Mouse (Mus musculus) neural tube, embryonic 15.5 days (tissue): Measurements from ENCODE around the gene Ldlrap1. TPM values are rescaled to one million over a fixed set of nuclear protein-coding genes. Genes with fewer than 3 reads are reported as not detected.

Source experiments
- ATAC-seq: fragments of 200-750 bp; cut with Nextera tagmentation; 2 replicates; pipeline ENCODE4 v1.8.0; 2017; ENCODE audit warnings: mild to moderate bottlenecking, moderate TSS enrichment, moderate library complexity; ENCODE audit not compliant: low FRiP score
- H3K27ac ChIP-seq: fragments of 300-500 bp; sonication (generic); replicated peaks from 2 replicates; pipeline ENCODE4 v1.5.1; 2015; ENCODE audit warnings: mild to moderate bottlenecking, inconsistent platforms
- H3K27me3 ChIP-seq: fragments of 300-500 bp; sonication (generic); replicated peaks from 2 replicates; pipeline ENCODE4 v1.6.1; 2015; ENCODE audit warnings: inconsistent platforms
- H3K36me3 ChIP-seq: fragments of 300-500 bp; sonication (generic); 2 replicates; pipeline ENCODE4 v1.6.1; 2015; ENCODE audit warnings: inconsistent platforms
- H3K4me1 ChIP-seq: fragments of 300-500 bp; sonication (generic); 2 replicates; pipeline ENCODE4 v1.6.1; 2015; ENCODE audit warnings: inconsistent platforms
- H3K4me2 ChIP-seq: fragments of 300-500 bp; sonication (generic); 2 replicates; pipeline ENCODE4 v1.6.1; 2015; ENCODE audit warnings: inconsistent platforms, mild to moderate bottlenecking, moderate library complexity
- H3K4me3 ChIP-seq: fragments of 300-500 bp; sonication (generic); replicated peaks from 2 replicates; pipeline ENCODE4 v1.5.1; 2015; ENCODE audit warnings: mild to moderate bottlenecking, inconsistent platforms
- H3K9ac ChIP-seq: fragments of 300-500 bp; sonication (generic); replicated peaks from 2 replicates; pipeline ENCODE4 v1.6.1; 2015; ENCODE audit warnings: mild to moderate bottlenecking, inconsistent platforms
- H3K9me3 ChIP-seq: fragments of 300-500 bp; sonication (generic); replicated peaks from 2 replicates; pipeline ENCODE4 v1.6.1; 2016; ENCODE audit warnings: inconsistent platforms
- WGBS: fragments of 180-500 bp; shearing (Covaris S2); methylation state at CpG from one replicate; pipeline ENCODE4 v1.1.7; 2015; ENCODE audit warnings: mixed read lengths; 5-methylcytosine and 5-hydroxymethylcytosine counted together
- polyA plus RNA-seq: library from polyadenylated mRNA; unstranded; fragments of >200 nt; fragmentation: Nextera tagmentation; extraction: Ambion mirVana; gene quantifications from 2 replicates; pipeline ENCODE4 v1.2.1, GENCODE M21; 2015

Gene Ldlrap1
- polyA plus RNA-seq, 1 experiment from 2014 or later: 2.4 TPM

GRCm38 (mm10) chr4:134758922-134759321 is 8.9 kb downstream of the Ldlrap1 start:
- Histone ChIP-seq H3K27me3 (no peaks in the 10 kb centered on the region), H3K4me2 (no peak overlapping the region), H3K9me3 (no peaks in the 10 kb centered on the region), H3K36me3 (no peaks in the 10 kb centered on the region), H3K27ac (no peak overlapping the region), H3K9ac (no peak overlapping the region), H3K4me3 (no peak overlapping the region), H3K4me1 (peaks cover 15% of the 10 kb centered on the region)
- WGBS: 93% methylated on average over 14 of the region's 14 CpGs
- ATAC-seq: no peak

GRCm38 (mm10) chr4:134758367-134758766 is 9.5 kb downstream of the Ldlrap1 start:
- Histone ChIP-seq H3K4me1 (peaks cover 19% of the 10 kb centered on the region), H3K27me3 (no peaks in the 10 kb centered on the region), H3K4me3 (no peak overlapping the region), H3K27ac (no peak overlapping the region), H3K4me2 (no peak overlapping the region), H3K36me3 (no peaks in the 10 kb centered on the region), H3K9ac (no peak overlapping the region), H3K9me3 (no peaks in the 10 kb centered on the region)
- WGBS: 80% methylated on average over 4 of the region's 4 CpGs
- no peak for ATAC-seq

GRCm38 (mm10) chr4:134756953-134757352 is 10.9 kb downstream of the Ldlrap1 start:
- peaks cover 19% of the 10 kb centered on the region for H3K4me1 ChIP-seq
- no peak overlapping the region for H3K4me3 ChIP-seq
- no peak for ATAC-seq
- H3K9me3 ChIP-seq: no peaks in the 10 kb centered on the region
- H3K36me3 ChIP-seq: no peaks in the 10 kb centered on the region
- WGBS: 67% methylated on average over 7 of the region's 7 CpGs
- no peak overlapping the region for H3K27ac ChIP-seq
- H3K27me3 ChIP-seq: no peaks in the 10 kb centered on the region
- H3K9ac ChIP-seq: no peak overlapping the region
- H3K4me2 ChIP-seq: no peak overlapping the region

GRCm38 (mm10) chr4:134754941-134755340 is 12.9 kb downstream of the Ldlrap1 start:
- no peak for ATAC-seq
- no peak overlapping the region for H3K9ac ChIP-seq

GRCm38 (mm10) chr4:134754371-134754770 is 13.5 kb downstream of the Ldlrap1 start:
- Histone ChIP-seq H3K4me2 (no peak overlapping the region), H3K36me3 (no peaks in the 10 kb centered on the region), H3K27ac (0 out of 2 replicates have a peak overlapping the region, but pooled peaks have one; percentile 37), H3K4me1 (peaks cover 23% of the 10 kb centered on the region), H3K9me3 (no peaks in the 10 kb centered on the region), H3K9ac (no peak overlapping the region), H3K4me3 (no peak overlapping the region), H3K27me3 (no peaks in the 10 kb centered on the region)
- ATAC-seq: no peak
- WGBS: 50% methylated on average over 10 of the region's 10 CpGs

More at GRCm38 (mm10) chr4:134754941-134755340, 12.9 kb downstream of the Ldlrap1 start:
- peaks cover 23% of the 10 kb centered on the region for H3K4me1 ChIP-seq
- no peaks in the 10 kb centered on the region for H3K36me3 ChIP-seq
- no peak overlapping the region for H3K4me3 ChIP-seq
- no peak overlapping the region for H3K27ac ChIP-seq
- whole genome bisulfite sequencing: 83% methylated on average over 13 of the region's 13 CpGs
- no peak overlapping the region for H3K4me2 ChIP-seq
- no peaks in the 10 kb centered on the region for H3K9me3 ChIP-seq
- no peaks in the 10 kb centered on the region for H3K27me3 ChIP-seq

- Histone ChIP-seq H3K27me3 (no peaks in the 10 kb centered on the region), H3K9ac (no peak overlapping the region), H3K36me3 (no peaks in the 10 kb centered on the region), H3K9me3 (no peaks in the 10 kb centered on the region), H3K4me1 (peaks cover 23% of the 10 kb centered on the region), H3K27ac (0 out of 2 replicates have a peak overlapping the region, but pooled peaks have one; percentile 37), H3K4me2 (no peak overlapping the region), H3K4me3 (no peak overlapping the region)
- WGBS: 52% methylated on average over 17 of the region's 17 CpGs
- ATAC-seq: no peak
These were observed 14.1 kb downstream of the Ldlrap1 start for GRCm38 (mm10) chr4:134753516-134754261.

- WGBS: 51% methylated on average over 11 of the region's 11 CpGs
- Histone ChIP-seq H3K9ac (no peak overlapping the region), H3K4me1 (peaks cover 23% of the 10 kb centered on the region), H3K27me3 (no peaks in the 10 kb centered on the region), H3K4me3 (no peak overlapping the region), H3K9me3 (no peaks in the 10 kb centered on the region), H3K27ac (no peak overlapping the region), H3K36me3 (no peaks in the 10 kb centered on the region), H3K4me2 (no peak overlapping the region)
- no peak for ATAC-seq
These were observed 14.9 kb downstream of the Ldlrap1 start for GRCm38 (mm10) chr4:134752911-134753426.

GRCm38 (mm10) chr4:134751682-134752380 is 16.0 kb downstream of the Ldlrap1 start:
- 78% methylated on average over 18 of the region's 18 CpGs for WGBS
- no peak for ATAC-seq
- no peaks in the 10 kb centered on the region for H3K36me3 ChIP-seq
- H3K4me3 ChIP-seq: no peak overlapping the region
- H3K4me1 ChIP-seq: peaks cover 23% of the 10 kb centered on the region
- no peak overlapping the region for H3K4me2 ChIP-seq
- H3K27ac ChIP-seq: no peak overlapping the region
- no peak overlapping the region for H3K9ac ChIP-seq
- H3K27me3 ChIP-seq: no peaks in the 10 kb centered on the region
- no peaks in the 10 kb centered on the region for H3K9me3 ChIP-seq

- H3K9ac ChIP-seq: no peak overlapping the region
- 79% methylated on average over 6 of the region's 6 CpGs for WGBS
- no peak for ATAC-seq
- H3K27ac ChIP-seq: 0 out of 2 replicates have a peak overlapping the region, but pooled peaks have one; percentile 9
- H3K36me3 ChIP-seq: no peaks in the 10 kb centered on the region
- H3K27me3 ChIP-seq: no peaks in the 10 kb centered on the region
- no peak overlapping the region for H3K4me3 ChIP-seq
- no peak overlapping the region for H3K4me2 ChIP-seq
- H3K4me1 ChIP-seq: peaks cover 23% of the 10 kb centered on the region
- no peaks in the 10 kb centered on the region for H3K9me3 ChIP-seq
These were observed 17.0 kb downstream of the Ldlrap1 start for GRCm38 (mm10) chr4:134750825-134751224.

- no peaks in the 10 kb centered on the region for H3K36me3 ChIP-seq
These were observed 17.6 kb downstream of the Ldlrap1 start for GRCm38 (mm10) chr4:134750263-134750662.

GRCm38 (mm10) chr4:134749301-134750030 is 18.4 kb downstream of the Ldlrap1 start:
- Histone ChIP-seq H3K27me3 (no peaks in the 10 kb centered on the region), H3K4me3 (no peak overlapping the region), H3K36me3 (no peaks in the 10 kb centered on the region), H3K9me3 (no peaks in the 10 kb centered on the region), H3K27ac (no peak overlapping the region), H3K4me1 (peaks cover 17% of the 10 kb centered on the region), H3K4me2 (no peak overlapping the region), H3K9ac (no peak overlapping the region)
- 71% methylated on average over 21 of the region's 21 CpGs for WGBS
- ATAC-seq: no peak

More at GRCm38 (mm10) chr4:134750263-134750662, 17.6 kb downstream of the Ldlrap1 start:
- H3K9me3 ChIP-seq: no peaks in the 10 kb centered on the region
- no peaks in the 10 kb centered on the region for H3K27me3 ChIP-seq
- peaks cover 23% of the 10 kb centered on the region for H3K4me1 ChIP-seq
- ATAC-seq: no peak
- no peak overlapping the region for H3K9ac ChIP-seq
- 88% methylated on average over 5 of the region's 5 CpGs for WGBS
- H3K4me3 ChIP-seq: no peak overlapping the region
- H3K27ac ChIP-seq: no peak overlapping the region
- H3K4me2 ChIP-seq: no peak overlapping the region
